8 mouse cellular contexts compared by ENCODE assay signal in genomic region chr17:69180905-69181559, GRCm38 (mm10).
DNase-seq lines count a peak whose midpoint lies in the region; ATAC-seq and TF ChIP-seq lines count a peak whose summit lies in the region.

No protein-coding gene starts in this region.

- peak; percentile 20 for DNase-seq in layer of hippocampus, adult 11-12 months (ENCODE audit: low spot score)
- DNase-seq in layer of hippocampus, adult 18-20 months (ENCODE audit: low spot score in 2 of 2), result no peak
- peak; percentile 60 for DNase-seq in embryonic facial prominence, embryonic 10.5 days (ENCODE audit: low spot score)
- DNase-seq in midbrain, postnatal 0 days (ENCODE audit: low spot score), result peak; percentile 73
- no peak for DNase-seq in urinary bladder, adult 18-20 months (ENCODE audit: low spot score in 2 of 2)
- no peak for DNase-seq in layer of hippocampus, adult 8-10 months (ENCODE audit: low spot score in 2 of 2)

- peak overlapping the region; percentile 26; the same call in 1 of the 2 replicates for H3K4me3 ChIP-seq in embryonic facial prominence, embryonic 10.5 days
- H3K4me3 ChIP-seq in heart, embryonic 14.5 days (ENCODE audit: control insufficient read depth in 1 of 2, insufficient read depth in 1 of 2, low read depth in 1 of 2, low read length in 2 of 2), result peak overlapping the region; percentile 22 to 23
- no peak overlapping the region for H3K4me3 ChIP-seq in limb, embryonic 12.5 days (replicated peaks)
- no peak overlapping the region for H3K4me3 ChIP-seq in midbrain, postnatal 0 days (ENCODE audit: low read depth, low read length)

- no peaks in the 10 kb centered on the region for H3K27me3 ChIP-seq in embryonic facial prominence, embryonic 10.5 days (replicated peaks; ENCODE audit: low read depth, poor library complexity, severe bottlenecking)
- H3K27me3 ChIP-seq in heart, embryonic 14.5 days (ENCODE audit: control insufficient read depth, insufficient read depth, low read length), result no peaks in the 10 kb centered on the region
- no peaks in the 10 kb centered on the region for H3K27me3 ChIP-seq in limb, embryonic 12.5 days
- H3K27me3 ChIP-seq in midbrain, postnatal 0 days (ENCODE audit: insufficient read depth, low read length), result no peaks in the 10 kb centered on the region

- 33% methylated on average over 12 of the region's 12 CpGs for WGBS in embryonic facial prominence, embryonic 10.5 days
- WGBS in heart, embryonic 14.5 days, result 6% methylated on average over 12 of the region's 12 CpGs
- WGBS in limb, embryonic 12.5 days, result 20% methylated on average over 12 of the region's 12 CpGs
- WGBS in midbrain, postnatal 0 days, result 18% methylated on average over 12 of the region's 12 CpGs

- H3K4me2 ChIP-seq in heart, embryonic 14.5 days (ENCODE audit: low read length), result peak overlapping the region; percentile 66
- peak overlapping the region; percentile 44 for H3K4me2 ChIP-seq in limb, embryonic 12.5 days
- peak overlapping the region; percentile 27; the same call in 1 of the 2 replicates for H3K4me2 ChIP-seq in midbrain, postnatal 0 days (ENCODE audit: low read depth, low read length, poor library complexity, severe bottlenecking)

- H3K9me3 ChIP-seq in embryonic facial prominence, embryonic 10.5 days, result no peaks in the 10 kb centered on the region
- H3K9me3 ChIP-seq in heart, embryonic 14.5 days (ENCODE audit: control insufficient read depth, low read length), result no peaks in the 10 kb centered on the region
- no peaks in the 10 kb centered on the region for H3K9me3 ChIP-seq in limb, embryonic 12.5 days
- H3K9me3 ChIP-seq in midbrain, postnatal 0 days (ENCODE audit: low read length), result no peaks in the 10 kb centered on the region

- H3K27ac ChIP-seq in embryonic facial prominence, embryonic 10.5 days (replicated peaks), result peak overlapping the region; percentile 31; the same call in 1 of the 2 replicates
- H3K27ac ChIP-seq in heart, embryonic 14.5 days (replicated peaks in 1 of 2; ENCODE audit: control insufficient read depth in 1 of 2, insufficient read depth in 1 of 2, low read depth in 2 of 2, low read length in 2 of 2), result peak overlapping the region; percentile 93 to 94
- H3K27ac ChIP-seq in limb, embryonic 12.5 days, result peak overlapping the region; percentile 64; the same call in 1 of the 2 replicates
- H3K27ac ChIP-seq in midbrain, postnatal 0 days (ENCODE audit: low read depth, low read length), result peak overlapping the region; percentile 58

- peak overlapping the region; percentile 63 for H3K9ac ChIP-seq in heart, embryonic 14.5 days (ENCODE audit: low read length)
- H3K9ac ChIP-seq in limb, embryonic 12.5 days (replicated peaks), result no peak overlapping the region
- no peak overlapping the region for H3K9ac ChIP-seq in midbrain, postnatal 0 days (replicated peaks; ENCODE audit: low read length, poor library complexity, severe bottlenecking)

- peak; percentile 65; the same call in 1 of the 2 replicates for ATAC-seq in heart, embryonic 14.5 days (ENCODE audit: insufficient number of reproducible peaks, insufficient read depth, low FRiP score, low read depth)
- peak; percentile 61; the same call in 1 of the 2 replicates for ATAC-seq in limb, embryonic 12.5 days (ENCODE audit: insufficient number of reproducible peaks, insufficient read depth, low FRiP score, low TSS enrichment, low read depth)
- ATAC-seq in midbrain, postnatal 0 days (ENCODE audit: low FRiP score), result peak; percentile 88

- H3K36me3 ChIP-seq in embryonic facial prominence, embryonic 10.5 days (replicated peaks), result no peaks in the 10 kb centered on the region
- no peaks in the 10 kb centered on the region for H3K36me3 ChIP-seq in heart, embryonic 14.5 days (ENCODE audit: control insufficient read depth, insufficient read depth, low read length)
- no peaks in the 10 kb centered on the region for H3K36me3 ChIP-seq in limb, embryonic 12.5 days
- H3K36me3 ChIP-seq in midbrain, postnatal 0 days (ENCODE audit: insufficient read depth, low read length), result no peaks in the 10 kb centered on the region

- peaks cover 41% of the 10 kb centered on the region for H3K4me1 ChIP-seq in embryonic facial prominence, embryonic 10.5 days
- peaks cover 20 to 40% of the 10 kb centered on the region in 2 experiments for H3K4me1 ChIP-seq in heart, embryonic 14.5 days (ENCODE audit: control insufficient read depth in 2 of 2, insufficient read depth in 2 of 2, low read length in 2 of 2)
- H3K4me1 ChIP-seq in limb, embryonic 12.5 days (replicated peaks), result peaks cover 39% of the 10 kb centered on the region
- peaks cover 12% of the 10 kb centered on the region; the same call in 1 of the 2 replicates for H3K4me1 ChIP-seq in midbrain, postnatal 0 days (ENCODE audit: insufficient read depth, low read length)

- no peak for TF ChIP-seq CTCF in midbrain, postnatal 0 days (IDR thresholded peaks at IDR 0.05)

Comparison
In these comparisons a context has a peak if more than half of its experiments do, and no peak if none do; other contexts are left out.
1. DNase-seq: peak in layer of hippocampus, adult 11-12 months (single experiment), embryonic facial prominence, embryonic 10.5 days (single experiment) and midbrain, postnatal 0 days (single experiment); none in layer of hippocampus, adult 18-20 months (0 of 2), urinary bladder, adult 18-20 months (0 of 2) and layer of hippocampus, adult 8-10 months (0 of 2).
2. H3K27ac ChIP-seq: peak in every context shown above with its lines; median percentile 94 in heart, embryonic 14.5 days; 64 in limb, embryonic 12.5 days; 58 in midbrain, postnatal 0 days; 31 in embryonic facial prominence, embryonic 10.5 days.
3. H3K4me3 ChIP-seq: peak in embryonic facial prominence, embryonic 10.5 days (single experiment) and heart, embryonic 14.5 days (2 of 2); none in limb, embryonic 12.5 days (single experiment) and midbrain, postnatal 0 days (single experiment).
4. Peak in every context shown above with its lines, with median percentiles within 50 percentile points of each other: ATAC-seq and H3K4me2 ChIP-seq.